In genomic region chr7:49981511-49982227, GRCm38 (mm10) we compare ENCODE assay signal across 13 mouse cellular contexts. TPM values are rescaled to one million over a fixed set of nuclear protein-coding genes. Genes with fewer than 3 reads are reported as not detected.
DNase-seq lines count a peak whose midpoint lies in the region; ATAC-seq and TF ChIP-seq lines count a peak whose summit lies in the region.
"Had no signal": no experiment of that assay in that cellular context is flagged by ENCODE, and none has a peak within 500 bp of the region (broad histone marks: within the 10 kb centered on the region; RNA-seq: fewer than 3 reads in every experiment).

No protein-coding gene starts in this region.

- WGBS in intestine, postnatal 0 days = 40% methylated on average over 9 of the region's 9 CpGs
- WGBS in intestine, embryonic 16.5 days = 32% methylated on average over 9 of the region's 9 CpGs
- 12% methylated on average over 9 of the region's 9 CpGs for WGBS in embryonic facial prominence, embryonic 10.5 days
- WGBS in midbrain, embryonic 14.5 days = 6% methylated on average over 9 of the region's 9 CpGs

- no peak for TF ChIP-seq EP300 in ES-Bruce4 (IDR thresholded peaks at IDR 0.05; ENCODE audit: insufficient read depth, low read depth, low read length)

- H3K9ac ChIP-seq in intestine, postnatal 0 days (ENCODE audit: low read depth, low read length) = no peak overlapping the region
- no peak overlapping the region for H3K9ac ChIP-seq in intestine, embryonic 16.5 days (ENCODE audit: low read depth, low read length)
- H3K9ac ChIP-seq in ES-Bruce4 (ENCODE audit: low read depth, poor library complexity, severe bottlenecking) = no peak overlapping the region
- H3K9ac ChIP-seq in midbrain, embryonic 14.5 days (replicated peaks; ENCODE audit: low read length) = no peak overlapping the region
- H3K9ac ChIP-seq: embryonic facial prominence, embryonic 13.5 days; heart, embryonic 15.5 days had no signal

- no peak overlapping the region for H3K4me3 ChIP-seq in intestine, postnatal 0 days (ENCODE audit: low read depth, low read length)
- no peak overlapping the region for H3K4me3 ChIP-seq in intestine, embryonic 16.5 days (ENCODE audit: low read length)
- no peak overlapping the region for H3K4me3 ChIP-seq in ES-Bruce4 (ENCODE audit: low read depth, low read length)
- no peak overlapping the region for H3K4me3 ChIP-seq in embryonic facial prominence, embryonic 10.5 days
- no peak overlapping the region for H3K4me3 ChIP-seq in midbrain, embryonic 14.5 days (replicated peaks; ENCODE audit: low read depth, low read length)
- H3K4me3 ChIP-seq: embryonic facial prominence, embryonic 13.5 days; heart, embryonic 15.5 days had no signal

- H3K4me2 ChIP-seq in intestine, postnatal 0 days (replicated peaks; ENCODE audit: low read depth) = no peak overlapping the region
- H3K4me2 ChIP-seq in intestine, embryonic 16.5 days (ENCODE audit: low read depth, low read length) = no peak overlapping the region
- H3K4me2 ChIP-seq in midbrain, embryonic 14.5 days (ENCODE audit: low read length) = no peak overlapping the region
- H3K4me2 ChIP-seq: embryonic facial prominence, embryonic 13.5 days; heart, embryonic 15.5 days had no signal

- peak; percentile 30 for DNase-seq in embryonic facial prominence, embryonic 10.5 days (ENCODE audit: low spot score)
- peak; percentile 31 for DNase-seq in midbrain, embryonic 14.5 days
- no peak for DNase-seq in urinary bladder, adult 2 months (ENCODE audit: low spot score)
- DNase-seq: kidney, postnatal 14 days; lung, adult 18-20 months; thymus, adult 18-20 months had no signal

- TF ChIP-seq POLR2A in ES-Bruce4 (IDR thresholded peaks at IDR 0.05; ENCODE audit: insufficient read depth, low read length) = no peak

- no peaks in the 10 kb centered on the region for H3K4me1 ChIP-seq in intestine, postnatal 0 days (replicated peaks; ENCODE audit: control insufficient read depth, insufficient read depth, low read length)
- H3K4me1 ChIP-seq in intestine, embryonic 16.5 days (ENCODE audit: control insufficient read depth, insufficient read depth, low read length) = no peaks in the 10 kb centered on the region
- no peaks in the 10 kb centered on the region for H3K4me1 ChIP-seq in ES-Bruce4 (ENCODE audit: control insufficient read depth, insufficient read depth, low read length)
- 0 out of 2 replicates have a peak, but pooled peaks cover 4% of the 10 kb centered on the region for H3K4me1 ChIP-seq in embryonic facial prominence, embryonic 10.5 days
- no peaks in the 10 kb centered on the region for H3K4me1 ChIP-seq in midbrain, embryonic 14.5 days (ENCODE audit: control insufficient read depth, insufficient read depth, low read length)
- H3K4me1 ChIP-seq: heart, embryonic 15.5 days had no signal

- TF ChIP-seq CTCF in intestine, postnatal 0 days (IDR thresholded peaks at IDR 0.05; ENCODE audit: low read depth) = peak; percentile 48
- peak; percentile 58 for TF ChIP-seq CTCF in ES-Bruce4 (IDR thresholded peaks at IDR 0.05; ENCODE audit: low read depth, low read length)

- no peak for ATAC-seq in intestine, postnatal 0 days
- no peak for ATAC-seq in intestine, embryonic 16.5 days
- no peak for ATAC-seq in midbrain, embryonic 14.5 days (ENCODE audit: low FRiP score, low TSS enrichment)
- ATAC-seq in erythroid progenitor cell, adult 5-6 weeks (replicated peaks; ENCODE audit: low FRiP score, poor library complexity, severe bottlenecking) = no peak
- ATAC-seq: hindbrain, embryonic 16.5 days had no signal

- H3K27ac ChIP-seq in intestine, postnatal 0 days (ENCODE audit: low read depth, low read length) = no peak overlapping the region
- H3K27ac ChIP-seq in intestine, embryonic 16.5 days (ENCODE audit: low read length) = no peak overlapping the region
- H3K27ac ChIP-seq in ES-Bruce4 (ENCODE audit: insufficient read depth, low read length) = no peak overlapping the region
- no peak overlapping the region for H3K27ac ChIP-seq in embryonic facial prominence, embryonic 10.5 days (replicated peaks)
- H3K27ac ChIP-seq in midbrain, embryonic 14.5 days (replicated peaks; ENCODE audit: low read depth, low read length) = no peak overlapping the region
- H3K27ac ChIP-seq: embryonic facial prominence, embryonic 13.5 days; heart, embryonic 15.5 days had no signal

- no peaks in the 10 kb centered on the region for H3K36me3 ChIP-seq in intestine, postnatal 0 days (ENCODE audit: control insufficient read depth, insufficient read depth)
- no peaks in the 10 kb centered on the region for H3K36me3 ChIP-seq in intestine, embryonic 16.5 days (ENCODE audit: control insufficient read depth, insufficient read depth, low read length)
- H3K36me3 ChIP-seq in ES-Bruce4 (ENCODE audit: control insufficient read depth, insufficient read depth, low read length, poor library complexity, severe bottlenecking) = no peaks in the 10 kb centered on the region
- H3K36me3 ChIP-seq in embryonic facial prominence, embryonic 10.5 days (replicated peaks) = no peaks in the 10 kb centered on the region
- no peaks in the 10 kb centered on the region for H3K36me3 ChIP-seq in midbrain, embryonic 14.5 days (ENCODE audit: control insufficient read depth, insufficient read depth, low read length)
- H3K36me3 ChIP-seq: embryonic facial prominence, embryonic 13.5 days; heart, embryonic 15.5 days had no signal

- H3K27me3 ChIP-seq in intestine, postnatal 0 days (replicated peaks; ENCODE audit: control insufficient read depth, insufficient read depth, low read length) = 0 out of 2 replicates have a peak, but pooled peaks cover 3% of the 10 kb centered on the region
- H3K27me3 ChIP-seq in intestine, embryonic 16.5 days (replicated peaks; ENCODE audit: control insufficient read depth, insufficient read depth, low read length) = peaks cover under 1% of the 10 kb centered on the region; the same call in 1 of the 2 replicates
- peaks cover 2% of the 10 kb centered on the region; the same call in 1 of the 2 replicates for H3K27me3 ChIP-seq in ES-Bruce4 (ENCODE audit: control insufficient read depth, insufficient read depth, low read length, poor library complexity, severe bottlenecking)
- peaks cover 64% of the 10 kb centered on the region for H3K27me3 ChIP-seq in embryonic facial prominence, embryonic 10.5 days (replicated peaks; ENCODE audit: low read depth, poor library complexity, severe bottlenecking)
- H3K27me3 ChIP-seq in midbrain, embryonic 14.5 days (ENCODE audit: control insufficient read depth, insufficient read depth, low read length) = peaks cover 8% of the 10 kb centered on the region; the same call in 1 of the 2 replicates

- no peaks in the 10 kb centered on the region for H3K9me3 ChIP-seq in intestine, postnatal 0 days (ENCODE audit: control insufficient read depth)
- no peaks in the 10 kb centered on the region for H3K9me3 ChIP-seq in intestine, embryonic 16.5 days (ENCODE audit: control insufficient read depth, low read length)
- H3K9me3 ChIP-seq in ES-Bruce4 (replicated peaks; ENCODE audit: control insufficient read depth, insufficient read depth, low read length, poor library complexity, severe bottlenecking) = no peaks in the 10 kb centered on the region
- H3K9me3 ChIP-seq in embryonic facial prominence, embryonic 10.5 days = no peaks in the 10 kb centered on the region
- H3K9me3 ChIP-seq in midbrain, embryonic 14.5 days (ENCODE audit: control insufficient read depth, low read length) = no peaks in the 10 kb centered on the region
- H3K9me3 ChIP-seq: embryonic facial prominence, embryonic 13.5 days; heart, embryonic 15.5 days had no signal

RNA-seq across cellular contexts. Expression of gene Nell1, which starts 7.0 kb away (rescaled TPM):
- 1.8 and 1.9 TPM in 2 replicates for polyA plus RNA-seq in intestine, postnatal 0 days (2015; fragmentation: Nextera tagmentation; extraction: Ambion mirVana)
- polyA plus RNA-seq in intestine, embryonic 16.5 days (2015; fragmentation: Nextera tagmentation; extraction: Ambion mirVana) = 3.5 and 4.2 TPM in 2 replicates
- polyA plus RNA-seq in ES-Bruce4 (2011; ENCODE audit: insufficient read depth, insufficient read length, low read depth, missing spikeins) = 0.52 TPM in 1 of 2 replicates, not detected in the other
- polyA plus RNA-seq in embryonic facial prominence, embryonic 10.5 days (2016; fragmentation: Nextera tagmentation; extraction: Ambion mirVana) = 0.39 and 0.76 TPM in 2 replicates
- polyA plus RNA-seq in midbrain, embryonic 14.5 days (2014; fragmentation: Nextera tagmentation; extraction: Ambion mirVana) = 21.3 and 21.6 TPM in 2 replicates
- not detected in 2 replicates for total RNA-seq in erythroid progenitor cell, adult 5-6 weeks (2015; ENCODE audit: low replicate concordance)
- not detected in 2 replicates for total RNA-seq in erythroid progenitor cell, adult 5-6 weeks (2017; ENCODE audit: low replicate concordance)
- 0.18 and 0.31 TPM in 2 replicates for polyA plus RNA-seq in urinary bladder, adult 2 months (2012; rRNA removed)
